Mouse (Mus musculus): ENCODE results near the gene Add1. TPM values are rescaled to one million over a fixed set of nuclear protein-coding genes. Genes with fewer than 3 reads are reported as not detected.

The Add1 gene
- polyA plus RNA-seq, 1 experiment from 2014 or later = 182 TPM

DNA sequence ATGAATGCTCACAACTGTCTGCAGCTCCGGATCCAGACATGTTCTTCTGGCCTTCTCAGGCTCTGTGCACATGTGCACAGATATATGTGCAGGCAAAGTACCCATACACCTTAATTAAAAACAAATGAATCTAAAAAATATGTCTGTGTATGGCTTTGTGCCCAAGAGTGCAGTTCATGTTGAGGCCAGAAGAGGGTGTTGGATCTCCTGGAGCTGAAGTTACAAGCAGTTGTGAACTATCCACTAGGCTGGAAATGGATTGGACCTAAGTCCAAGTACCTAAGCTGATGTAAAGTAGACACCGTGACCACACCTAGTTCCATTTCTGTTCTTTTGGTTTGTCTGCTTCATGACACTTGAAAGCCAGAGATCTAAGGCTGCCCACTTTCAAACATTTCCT lies 96.0 kb downstream of the Add1 start:
- no peak for DNase-seq (ENCODE audit: extremely low spot score, low spot score)
- H3K36me3 ChIP-seq (replicated peaks) = no peaks in the 10 kb centered on the region
- no peaks in the 10 kb centered on the region for H3K27me3 ChIP-seq (ENCODE audit: poor library complexity, severe bottlenecking)
- no peak overlapping the region for H3K4me3 ChIP-seq
- no peaks in the 10 kb centered on the region for H3K4me1 ChIP-seq
- 83% methylated on average over 2 of the region's 2 CpGs for WGBS
- H3K27ac ChIP-seq = no peak overlapping the region
- H3K9me3 ChIP-seq = no peaks in the 10 kb centered on the region

GRCm38 (mm10) chr5:34670280-34670679 lies 96.8 kb downstream of the Add1 start:
- 73% methylated on average over 4 of the region's 4 CpGs for WGBS
- Histone ChIP-seq H3K27me3 (ENCODE audit: poor library complexity, severe bottlenecking) (no peaks in the 10 kb centered on the region), H3K9me3 (no peaks in the 10 kb centered on the region), H3K4me1 (no peaks in the 10 kb centered on the region), H3K27ac (no peak overlapping the region), H3K4me3 (no peak overlapping the region), H3K36me3 (replicated peaks) (no peaks in the 10 kb centered on the region)
- DNase-seq (ENCODE audit: extremely low spot score, low spot score) = no peak

Small RNA genes within 50 kb of the gene (microRNA-seq; reads per million reads assigned to microRNA genes)
- 3.9 reads per million, percentile 8 among the genes with 10 or more reads in this experiment for gene Mir7036b

Other genes starting within 250 kb of the Add1 start
- gene Rnf4, start 237.4 kb upstream of the Add1 start, polyA plus RNA-seq (2016; fragmentation: Nextera tagmentation; extraction: Ambion mirVana) = 206 and 209 TPM in 2 replicates
- gene Fam193a, start 203.7 kb upstream of the Add1 start, polyA plus RNA-seq (2016; fragmentation: Nextera tagmentation; extraction: Ambion mirVana) = 12.2 and 13.8 TPM in 2 replicates
- 6.1 and 6.7 TPM in 2 replicates for gene Tnip2, start 59.7 kb upstream of the Add1 start, polyA plus RNA-seq (2016; fragmentation: Nextera tagmentation; extraction: Ambion mirVana)
- gene Sh3bp2, start 47.8 kb upstream of the Add1 start, polyA plus RNA-seq (2016; fragmentation: Nextera tagmentation; extraction: Ambion mirVana) = 7.7 and 11.7 TPM in 2 replicates
- gene Mfsd10, start 63.5 kb downstream of the Add1 start, polyA plus RNA-seq (2016; fragmentation: Nextera tagmentation; extraction: Ambion mirVana) = 95.5 and 97.8 TPM in 2 replicates
- gene Nop14, start 86.5 kb downstream of the Add1 start, polyA plus RNA-seq (2016; fragmentation: Nextera tagmentation; extraction: Ambion mirVana) = 31.7 and 33.9 TPM in 2 replicates
- 1.1 and 1.5 TPM in 2 replicates for gene Grk4, start 86.7 kb downstream of the Add1 start, polyA plus RNA-seq (2016; fragmentation: Nextera tagmentation; extraction: Ambion mirVana)
- 16.5 and 19.2 TPM in 2 replicates for gene Htt, start 188.1 kb downstream of the Add1 start, polyA plus RNA-seq (2016; fragmentation: Nextera tagmentation; extraction: Ambion mirVana)

Measured in forebrain, embryonic 10.5 days (tissue).